Mouse (Mus musculus) kidney, embryonic 15.5 days (tissue): ENCODE data around the gene Axl. TPM values are rescaled to one million over a fixed set of nuclear protein-coding genes. Genes with fewer than 3 reads are reported as not detected.
"Not testable (repeated sequence)": the region's sequence is repeated elsewhere in the genome, so short reads cannot be mapped to it uniquely, and the experiment has no call there.

Experiments
- ATAC-seq: fragments of 200-750 bp; cut with Nextera tagmentation; replicated peaks from 2 replicates; pipeline ENCODE4 v1.8.0; 2017; ENCODE audit warnings: moderate TSS enrichment; ENCODE audit not compliant: low FRiP score
- H3K27ac ChIP-seq: fragments of 300-500 bp; sonication (generic); 2 replicates; pipeline ENCODE4 v1.5.1; 2015; ENCODE audit warnings: mild to moderate bottlenecking, inconsistent platforms
- H3K27me3 ChIP-seq: fragments of 300-500 bp; sonication (generic); 2 replicates; pipeline ENCODE4 v1.6.1; 2015; ENCODE audit warnings: inconsistent platforms
- H3K36me3 ChIP-seq: fragments of 300-500 bp; sonication (generic); 2 replicates; pipeline ENCODE4 v1.6.1; 2015; ENCODE audit warnings: inconsistent platforms
- H3K4me1 ChIP-seq: fragments of 300-500 bp; sonication (generic); 2 replicates; pipeline ENCODE4 v1.6.1; 2015; ENCODE audit warnings: inconsistent platforms
- H3K4me2 ChIP-seq: fragments of 300-500 bp; sonication (generic); 2 replicates; pipeline ENCODE4 v1.6.1; 2015; ENCODE audit warnings: moderate library complexity, mild to moderate bottlenecking, inconsistent platforms
- H3K4me3 ChIP-seq: fragments of 300-500 bp; sonication (generic); replicated peaks from 2 replicates; pipeline ENCODE4 v1.5.1; 2015; ENCODE audit warnings: mild to moderate bottlenecking, inconsistent platforms
- H3K9ac ChIP-seq: fragments of 300-500 bp; sonication (generic); 2 replicates; pipeline ENCODE4 v1.6.1; 2015; ENCODE audit warnings: mild to moderate bottlenecking, inconsistent platforms
- H3K9me3 ChIP-seq: fragments of 300-500 bp; sonication (generic); replicated peaks from 2 replicates; pipeline ENCODE4 v1.6.1; 2016; ENCODE audit warnings: inconsistent platforms
- WGBS: fragments of 180-500 bp; shearing (Covaris S2); methylation state at CpG from one replicate; pipeline ENCODE4 v1.1.7; 2015; ENCODE audit warnings: mixed read lengths; 5-methylcytosine and 5-hydroxymethylcytosine counted together
- polyA plus RNA-seq: library from polyadenylated mRNA; unstranded; fragments of >200 nt; fragmentation: Nextera tagmentation; extraction: Ambion mirVana; gene quantifications from 2 replicates; pipeline ENCODE4 v1.2.1, GENCODE M21; 2015

The Axl gene
- polyA plus RNA-seq, 1 experiment from 2014 or later = 91.5 TPM

GRCm38 (mm10) chr7:25812195-25812594 is 23.7 kb upstream of the Axl start:
- Histone ChIP-seq H3K27me3 (peaks cover 21% of the 10 kb centered on the region), H3K4me2 (no peak overlapping the region), H3K27ac (no peak overlapping the region), H3K9me3 (no peaks in the 10 kb centered on the region), H3K4me3 (no peak overlapping the region), H3K36me3 (no peaks in the 10 kb centered on the region), H3K4me1 (peaks cover 31% of the 10 kb centered on the region), H3K9ac (no peak overlapping the region)
- no peak for ATAC-seq
- WGBS = 60% methylated on average over 1 of the region's 1 CpGs

- Histone ChIP-seq H3K36me3 (no peaks in the 10 kb centered on the region), H3K9ac (no peak overlapping the region), H3K9me3 (no peaks in the 10 kb centered on the region), H3K27ac (no peak overlapping the region), H3K27me3 (peaks cover 20% of the 10 kb centered on the region), H3K4me1 (peaks cover 28% of the 10 kb centered on the region), H3K4me3 (no peak overlapping the region), H3K4me2 (no peak overlapping the region)
- 75% methylated on average over 2 of the region's 2 CpGs for WGBS
- no peak for ATAC-seq
Measured at GRCm38 (mm10) chr7:25811716-25812115, 23.2 kb upstream of the Axl start.

GRCm38 (mm10) chr7:25805631-25806343 is 17.3 kb upstream of the Axl start:
- Histone ChIP-seq H3K27me3 (no peaks in the 10 kb centered on the region), H3K4me2 (peak overlapping the region; percentile 29), H3K4me3 (no peak overlapping the region), H3K9me3 (no peaks in the 10 kb centered on the region), H3K9ac (no peak overlapping the region), H3K36me3 (no peaks in the 10 kb centered on the region), H3K27ac (no peak overlapping the region), H3K4me1 (peaks cover 35% of the 10 kb centered on the region)
- ATAC-seq = peak; percentile 34
- WGBS = 22% methylated on average over 21 of the region's 21 CpGs

- no peak for ATAC-seq
- H3K9ac ChIP-seq = no peak overlapping the region
Measured at GRCm38 (mm10) chr7:25804792-25805191, 16.3 kb upstream of the Axl start.

GRCm38 (mm10) chr7:25803460-25803859 is 15.0 kb upstream of the Axl start:
- H3K4me3 ChIP-seq = no peak overlapping the region
- 82% methylated on average over 13 of the region's 13 CpGs for WGBS
- no peaks in the 10 kb centered on the region for H3K36me3 ChIP-seq
- peaks cover 35% of the 10 kb centered on the region for H3K4me1 ChIP-seq
- H3K9ac ChIP-seq = no peak overlapping the region
- no peak for ATAC-seq
- no peak overlapping the region for H3K4me2 ChIP-seq
- H3K27ac ChIP-seq = peak overlapping the region; percentile 88
- H3K27me3 ChIP-seq = no peaks in the 10 kb centered on the region
- no peaks in the 10 kb centered on the region for H3K9me3 ChIP-seq

More at GRCm38 (mm10) chr7:25804792-25805191, 16.3 kb upstream of the Axl start:
- Histone ChIP-seq H3K4me2 (no peak overlapping the region), H3K4me1 (peaks cover 35% of the 10 kb centered on the region), H3K4me3 (no peak overlapping the region), H3K9me3 (no peaks in the 10 kb centered on the region), H3K27ac (peak overlapping the region; percentile 62; the same call in 1 of the 2 replicates), H3K27me3 (no peaks in the 10 kb centered on the region), H3K36me3 (no peaks in the 10 kb centered on the region)
- WGBS = 49% methylated on average over 4 of the region's 4 CpGs

- 24% methylated on average over 24 of the region's 24 CpGs for WGBS
- Histone ChIP-seq H3K36me3 (no peaks in the 10 kb centered on the region), H3K4me1 (peaks cover 35% of the 10 kb centered on the region), H3K9me3 (no peaks in the 10 kb centered on the region), H3K27ac (peak overlapping the region; percentile 88), H3K4me2 (peak overlapping the region; percentile 51), H3K9ac (peak overlapping the region; percentile 24; the same call in 1 of the 2 replicates), H3K27me3 (no peaks in the 10 kb centered on the region), H3K4me3 (peak overlapping the region; percentile 21)
- peak; percentile 79 for ATAC-seq
Measured at GRCm38 (mm10) chr7:25802241-25803125, 14.0 kb upstream of the Axl start.

- Histone ChIP-seq H3K9ac (no peak overlapping the region), H3K4me3 (no peak overlapping the region), H3K4me2 (no peak overlapping the region), H3K4me1 (peaks cover 35% of the 10 kb centered on the region), H3K27ac (no peak overlapping the region), H3K27me3 (no peaks in the 10 kb centered on the region), H3K9me3 (no peaks in the 10 kb centered on the region), H3K36me3 (no peaks in the 10 kb centered on the region)
- WGBS = 91% methylated on average over 6 of the region's 6 CpGs
- ATAC-seq = no peak
Measured at GRCm38 (mm10) chr7:25801031-25801430, 12.5 kb upstream of the Axl start.

- 75% methylated on average over 1 of the region's 1 CpGs for WGBS
- no peak for ATAC-seq
- no peaks in the 10 kb centered on the region for H3K9me3 ChIP-seq
Measured at GRCm38 (mm10) chr7:25799369-25799768, 10.9 kb upstream of the Axl start.

GRCm38 (mm10) chr7:25798540-25798939 is 10.0 kb upstream of the Axl start:
- no peak for ATAC-seq
- no peak overlapping the region for H3K27ac ChIP-seq

More at GRCm38 (mm10) chr7:25799369-25799768, 10.9 kb upstream of the Axl start:
- Histone ChIP-seq H3K27ac (no peak overlapping the region), H3K4me1 (peaks cover 20% of the 10 kb centered on the region), H3K9ac (no peak overlapping the region), H3K36me3 (no peaks in the 10 kb centered on the region), H3K4me3 (no peak overlapping the region), H3K27me3 (no peaks in the 10 kb centered on the region), H3K4me2 (no peak overlapping the region)

GRCm38 (mm10) chr7:25794775-25795174 is 6.3 kb upstream of the Axl start:
- 80% methylated on average over 8 of the region's 8 CpGs for WGBS
- Histone ChIP-seq H3K36me3 (no peaks in the 10 kb centered on the region), H3K27me3 (no peaks in the 10 kb centered on the region), H3K4me3 (no peak overlapping the region), H3K9ac (no peak overlapping the region), H3K4me1 (0 out of 2 replicates have a peak, but pooled peaks cover 2% of the 10 kb centered on the region), H3K27ac (no peak overlapping the region), H3K9me3 (no peaks in the 10 kb centered on the region), H3K4me2 (no peak overlapping the region)
- ATAC-seq = no peak

More at GRCm38 (mm10) chr7:25798540-25798939, 10.0 kb upstream of the Axl start:
- Histone ChIP-seq H3K4me2 (no peak overlapping the region), H3K9me3 (no peaks in the 10 kb centered on the region), H3K27me3 (no peaks in the 10 kb centered on the region), H3K4me3 (no peak overlapping the region), H3K36me3 (no peaks in the 10 kb centered on the region), H3K9ac (no peak overlapping the region), H3K4me1 (peaks cover 17% of the 10 kb centered on the region)
- 87% methylated on average over 2 of the region's 2 CpGs for WGBS

GRCm38 (mm10) chr7:25793679-25794078 is 5.2 kb upstream of the Axl start:
- Histone ChIP-seq H3K27me3 (no peaks in the 10 kb centered on the region), H3K9ac (no peak overlapping the region), H3K27ac (no peak overlapping the region), H3K36me3 (no peaks in the 10 kb centered on the region), H3K9me3 (no peaks in the 10 kb centered on the region), H3K4me3 (no peak overlapping the region), H3K4me2 (no peak overlapping the region), H3K4me1 (peaks cover 12% of the 10 kb centered on the region)
- ATAC-seq = no peak
- WGBS = 62% methylated on average over 3 of the region's 3 CpGs

GRCm38 (mm10) chr7:25792966-25793365 is 4.5 kb upstream of the Axl start:
- peaks cover 18% of the 10 kb centered on the region for H3K4me1 ChIP-seq
- H3K36me3 ChIP-seq, H3K4me3 ChIP-seq, H3K4me2 ChIP-seq, H3K9me3 ChIP-seq, ATAC-seq, H3K9ac ChIP-seq, H3K27ac ChIP-seq, H3K27me3 ChIP-seq: not testable (repeated sequence)
- WGBS = 72% methylated on average over 9 of the region's 9 CpGs
